Mouse (Mus musculus) adrenal gland, adult 18-20 months (tissue): ENCODE results near the gene Pcsk6. TPM values are rescaled to one million over a fixed set of nuclear protein-coding genes. Genes with fewer than 3 reads are reported as not detected.
"Not testable (repeated sequence)": the region's sequence is repeated elsewhere in the genome, so short reads cannot be mapped to it uniquely, and the experiment has no call there.

Experiments used
- DNase-seq, 2 experiments: peaks; one replicate each; pipeline ENCODE4 v3.0.0; 2021 to 2022; ENCODE audit warnings: low spot score in 2 of 2
- total RNA-seq, 2 experiments: library from RNA; stranded (reverse); gene quantifications; 1 replicate in 1 of 2; 2 replicates in 1 of 2; pipeline ENCODE4 v1.2.3; 2021

The Pcsk6 gene
- total RNA-seq, 2 experiments from 2014 or later: 20.1 to 32.2 TPM

- no peak for DNase-seq
Measured at GRCm38 (mm10) chr7:66046921-66047918, 185.7 kb downstream of the Pcsk6 start.

GRCm38 (mm10) chr7:66047975-66048374, 186.4 kb downstream of the Pcsk6 start:
- DNase-seq: no peak

DNA sequence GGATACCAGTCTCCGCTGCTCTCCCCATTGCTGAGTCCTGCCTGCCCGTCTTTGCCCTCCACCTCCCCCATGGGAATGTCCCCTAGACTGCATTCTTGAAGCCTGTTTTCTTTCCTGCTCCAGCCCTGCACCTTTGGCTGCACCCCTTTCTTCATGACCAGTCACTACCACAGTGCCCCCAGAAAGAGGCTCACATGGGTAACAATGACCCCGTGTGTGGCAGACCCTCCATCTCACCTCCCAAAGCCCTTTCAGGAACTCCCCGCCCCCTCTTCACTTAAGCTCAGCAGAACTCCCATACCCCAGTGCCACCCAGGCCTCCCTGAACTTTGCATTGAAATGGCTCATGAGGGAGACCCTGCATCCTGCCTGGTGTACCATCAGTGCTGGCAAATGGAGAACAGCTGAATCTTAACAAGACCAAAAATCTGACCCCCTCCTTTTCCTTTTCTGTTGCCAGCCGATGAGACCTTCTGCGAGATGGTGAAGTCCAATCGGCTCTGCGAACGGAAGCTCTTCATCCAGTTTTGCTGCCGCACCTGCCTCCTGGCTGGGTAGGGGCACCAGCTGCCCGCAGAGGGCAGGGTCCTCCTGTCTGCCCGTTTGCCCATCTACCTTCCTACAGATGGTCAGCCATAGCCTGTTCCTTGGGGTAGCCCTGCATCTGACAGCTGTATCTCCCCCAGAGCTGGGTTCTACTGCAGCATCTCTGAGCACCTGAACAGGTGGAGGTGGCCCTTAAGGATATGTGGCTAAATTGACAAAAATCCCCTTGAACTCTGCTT, 187.1 kb downstream of the Pcsk6 start:
- DNase-seq: no peak

DNA sequence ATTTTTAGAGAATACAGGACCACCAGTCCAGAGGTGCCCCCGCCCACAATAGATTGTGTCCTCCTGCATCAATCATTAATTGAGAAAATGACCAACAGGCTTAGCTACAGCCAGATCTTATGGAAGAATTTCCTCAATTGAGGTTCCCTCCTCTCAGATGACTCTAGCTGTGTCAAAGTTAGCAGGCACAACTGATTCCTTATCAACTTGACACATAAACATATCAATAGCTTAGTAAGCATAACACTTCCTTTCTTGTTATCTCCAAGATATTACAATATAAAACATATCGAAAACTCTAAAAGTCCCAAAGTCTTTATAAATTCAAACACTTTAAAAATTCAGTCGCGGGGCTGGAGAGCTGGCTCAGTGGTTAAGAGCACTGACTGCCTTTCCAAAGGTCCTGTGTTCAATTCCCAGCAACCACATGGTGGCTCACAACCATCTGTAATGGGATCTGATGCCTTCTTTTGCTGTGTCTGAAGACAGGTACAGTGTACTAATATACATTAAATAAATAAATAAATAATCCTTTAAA, 192.5 kb downstream of the Pcsk6 start:
- DNase-seq: no peak

GRCm38 (mm10) chr7:66055356-66055755, 193.8 kb downstream of the Pcsk6 start:
- DNase-seq: not testable (repeated sequence)

- no peak for DNase-seq
Measured at GRCm38 (mm10) chr7:66058703-66059102, 197.2 kb downstream of the Pcsk6 start, which contains the start of gene Snrpa1. Gene Snrpa1, plus strand, starts transcription at chr7:66059003.

- peak; percentile 85 for DNase-seq
Measured at GRCm38 (mm10) chr7:66060066-66060956, 198.8 kb downstream of the Pcsk6 start.

GRCm38 (mm10) chr7:66061057-66061456, 199.5 kb downstream of the Pcsk6 start:
- no peak for DNase-seq

- no peak for DNase-seq
Measured at GRCm38 (mm10) chr7:66076411-66076810, 214.9 kb downstream of the Pcsk6 start.

GRCm38 (mm10) chr7:66079364-66080230, 218.1 kb downstream of the Pcsk6 start, which contains the start of gene Selenos:
Gene Selenos, plus strand, starts transcription at chr7:66079649.
- DNase-seq: peak; percentile 85 to 88

DNA sequence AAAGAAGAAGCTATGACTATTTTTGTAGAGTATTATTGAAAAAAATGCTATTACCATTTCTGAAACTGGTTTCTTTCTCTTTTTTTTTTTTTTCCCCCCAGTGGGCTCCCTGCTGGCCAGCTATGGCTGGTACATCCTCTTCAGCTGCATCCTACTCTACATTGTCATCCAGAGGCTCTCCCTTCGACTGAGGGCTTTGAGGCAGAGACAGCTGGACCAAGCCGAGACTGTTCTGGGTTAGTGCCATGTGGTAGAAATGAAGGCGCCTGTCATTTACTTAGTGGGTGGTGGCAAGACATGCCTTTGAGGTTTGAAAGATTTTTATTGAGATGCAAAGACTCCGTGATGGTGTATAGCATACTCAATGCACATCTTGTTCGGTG, 218.7 kb downstream of the Pcsk6 start:
- no peak for DNase-seq

GRCm38 (mm10) chr7:66083757-66084156, 222.2 kb downstream of the Pcsk6 start:
- DNase-seq: no peak

DNA sequence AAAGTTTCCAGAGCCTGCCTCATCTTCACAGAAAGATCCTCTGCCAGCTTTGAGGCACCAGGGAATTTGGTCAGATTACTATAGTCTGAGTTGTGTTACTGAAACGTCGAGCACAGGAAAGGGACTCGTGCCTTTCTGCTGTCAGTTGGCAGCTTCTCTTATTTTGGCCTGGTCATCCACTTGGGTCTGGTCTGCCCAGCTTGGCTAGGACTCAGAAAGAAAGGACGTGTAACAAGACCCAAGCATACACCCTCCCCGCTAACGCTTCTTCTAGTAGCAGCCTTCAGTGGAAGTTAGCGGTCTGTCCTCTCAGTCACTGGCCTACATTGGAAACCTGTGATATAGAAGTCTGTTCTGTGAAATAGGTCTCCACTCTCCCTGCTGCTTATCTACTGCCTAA, 223.0 kb downstream of the Pcsk6 start:
- DNase-seq: no peak

GRCm38 (mm10) chr7:66087652-66088051, 226.1 kb downstream of the Pcsk6 start:
- DNase-seq: no peak

DNA sequence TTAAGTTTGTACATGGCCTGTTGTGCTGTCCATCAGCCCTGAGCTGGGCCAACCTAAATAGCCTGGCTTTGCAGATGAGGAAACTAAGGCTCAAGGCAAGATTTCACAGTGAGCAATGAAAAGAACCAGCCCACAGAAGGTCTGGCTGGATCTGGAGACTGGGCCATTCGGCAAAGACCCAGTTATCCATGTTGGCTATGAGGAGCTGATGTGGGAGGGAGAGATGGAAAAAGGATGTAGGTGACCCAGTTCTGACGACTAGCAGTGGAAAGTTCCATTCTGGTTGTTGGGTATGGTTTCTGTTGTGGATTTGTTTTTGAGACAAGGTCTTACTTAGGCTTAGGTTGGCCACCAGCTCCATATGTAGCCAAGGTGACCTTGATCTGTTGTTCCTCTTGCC, 226.5 kb downstream of the Pcsk6 start:
- DNase-seq: no peak

DNA sequence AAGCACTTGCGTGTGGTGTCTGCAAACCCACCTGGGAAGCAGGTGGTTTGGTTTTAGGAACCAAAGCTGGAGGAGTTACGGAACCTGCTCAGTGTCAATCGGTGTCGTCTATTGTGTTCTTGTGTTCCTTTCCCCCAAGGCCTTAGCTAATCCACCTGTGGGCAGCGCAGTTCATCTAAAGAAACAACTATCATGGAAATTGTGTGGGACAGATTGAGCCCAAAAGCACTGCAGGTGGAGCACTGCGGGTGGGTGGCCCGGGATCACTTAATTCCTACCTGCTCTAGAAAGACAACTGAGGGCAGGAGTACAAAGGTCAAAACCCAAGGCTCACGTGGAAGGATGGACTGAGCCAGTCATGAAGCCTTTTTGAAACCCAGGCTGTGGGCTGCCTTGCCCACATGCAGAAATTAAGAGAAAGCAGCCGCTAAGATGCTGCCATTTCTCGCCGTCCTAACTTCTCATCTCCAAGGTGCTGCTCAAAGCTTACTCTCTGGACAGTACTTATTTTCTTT, 229.2 kb downstream of the Pcsk6 start:
- DNase-seq: no peak

DNA sequence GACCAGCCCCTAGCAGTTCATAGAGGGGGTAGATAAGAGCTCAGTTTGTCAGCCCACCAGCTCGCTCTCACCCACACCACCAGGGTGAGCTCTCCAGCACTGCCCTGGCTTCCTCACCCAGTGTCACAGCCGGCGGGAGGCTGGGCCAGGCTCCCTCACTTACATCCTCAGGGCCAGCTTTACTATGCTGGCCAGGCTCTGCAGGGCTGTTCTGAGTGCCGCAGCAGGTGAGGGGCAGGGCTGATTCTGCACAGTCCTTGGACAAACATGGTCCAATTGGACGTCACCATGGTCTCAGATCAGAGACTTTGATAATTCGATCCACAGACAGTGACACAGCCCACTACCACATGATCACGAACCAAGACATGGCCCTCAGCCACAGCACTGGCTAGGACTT, 230.0 kb downstream of the Pcsk6 start:
- no peak for DNase-seq

DNA sequence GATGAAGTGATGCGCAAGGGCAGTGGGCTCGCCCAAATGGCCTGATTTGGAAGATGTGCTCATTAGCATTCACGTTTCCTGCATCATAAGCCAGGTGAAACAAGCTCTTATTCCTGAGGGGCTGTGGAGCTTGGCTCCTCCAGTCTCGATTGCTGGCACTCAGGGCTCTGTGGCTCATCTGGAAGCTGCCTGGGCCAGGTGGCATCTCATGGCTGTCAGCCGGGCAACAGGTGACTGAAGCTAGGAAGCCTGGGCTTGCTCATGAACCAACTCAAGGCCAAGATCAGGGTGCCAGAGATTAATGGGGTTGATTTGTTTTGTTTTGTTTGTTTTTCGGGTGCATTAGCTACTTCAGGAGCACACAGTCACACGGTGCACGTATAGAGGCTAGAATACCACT, 231.1 kb downstream of the Pcsk6 start:
- no peak for DNase-seq

DNA sequence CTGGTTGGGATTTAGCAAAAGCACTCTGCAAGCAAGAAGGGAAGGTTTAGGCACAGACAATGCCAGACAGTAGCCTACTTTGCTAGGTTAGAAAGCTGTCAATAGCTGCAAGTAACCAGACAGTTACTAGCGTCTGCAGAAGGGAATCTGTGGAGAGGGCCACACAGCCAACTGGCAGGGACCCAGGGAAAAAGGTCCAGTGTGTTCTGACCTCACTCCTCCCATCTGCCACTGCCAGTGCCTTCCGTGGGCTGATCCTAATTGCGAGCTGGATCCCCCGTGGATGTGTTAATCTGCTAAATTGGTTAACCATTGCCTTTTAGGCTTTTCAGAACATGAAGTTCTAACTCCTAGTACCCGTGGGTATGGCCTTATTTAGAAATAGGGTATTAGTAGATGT, 232.6 kb downstream of the Pcsk6 start:
- no peak for DNase-seq
